Mouse (Mus musculus) cerebellum, adult 2 months (tissue): ENCODE data around the gene Slc35g3.

Source experiments
- CTCF ChIP-seq: fragments of 200-500 bp; IDR thresholded peaks from 2 replicates; pipeline ENCODE4 v1.5.1; 2011; ENCODE audit warnings: low read depth, mild to moderate bottlenecking, control low read depth, low read length, moderate library complexity, borderline replicate concordance; ENCODE audit not compliant: insufficient read depth
- POLR2A ChIP-seq: fragments of 200-500 bp; IDR thresholded peaks from 2 replicates; pipeline ENCODE4 v1.6.1; 2011; ENCODE audit warnings: low read length, control low read depth, borderline replicate concordance; ENCODE audit not compliant: insufficient read depth

DNA sequence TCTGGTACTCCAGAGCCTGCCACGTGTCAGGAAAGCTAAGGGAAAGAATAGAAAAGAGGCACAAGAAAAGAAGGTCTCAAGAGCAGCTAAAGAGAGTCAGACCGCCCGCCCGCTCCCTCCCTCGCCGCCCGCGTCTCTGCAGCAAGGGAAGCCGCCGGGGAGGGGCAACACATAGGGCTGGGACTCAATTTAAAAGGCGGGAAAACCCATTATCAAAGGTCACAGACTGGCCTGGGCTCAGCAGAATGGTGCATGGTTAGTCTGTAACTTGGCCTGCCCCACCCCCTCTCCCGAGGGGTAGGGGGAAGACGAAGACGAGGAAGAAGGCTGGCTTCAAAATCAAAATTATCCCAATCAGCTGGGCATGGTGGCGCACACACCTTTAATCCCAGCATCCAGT is 43.1 kb downstream of the Slc35g3 start:
- TF ChIP-seq POLR2A (no peak), CTCF (no peak)
